Mouse (Mus musculus): ENCODE measurements around the gene Aar2. TPM values are rescaled to one million over a fixed set of nuclear protein-coding genes. Genes with fewer than 3 reads are reported as not detected.

Aar2 gene
- polyA plus RNA-seq, 1 experiment from 2014 or later, result 53.5 TPM

DNA sequence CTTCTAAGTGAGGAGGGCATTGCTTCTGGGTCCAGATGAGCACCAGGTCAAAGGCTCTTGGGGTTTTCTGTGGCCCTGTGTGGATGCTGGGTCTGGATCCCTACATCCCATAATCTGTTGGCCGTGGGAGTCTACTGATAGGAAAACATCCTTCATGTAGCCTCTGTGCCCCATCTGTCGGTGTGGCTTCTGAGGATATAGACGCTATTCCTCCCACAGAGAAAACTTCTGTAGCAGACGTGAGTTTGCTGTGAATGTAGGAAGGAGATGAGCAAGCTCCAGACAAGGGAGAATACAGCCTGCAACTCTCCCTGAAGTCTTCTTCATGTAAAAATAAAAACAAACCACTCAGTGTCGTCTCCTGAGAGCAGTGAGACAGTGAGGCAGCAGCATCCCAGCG is 29.1 kb upstream of the Aar2 start:
- no peak overlapping the region for H3K4me3 ChIP-seq (replicated peaks; ENCODE audit: low read length)
- no peaks in the 10 kb centered on the region for H3K27me3 ChIP-seq (ENCODE audit: control insufficient read depth, insufficient read depth, low read length)
- no peak overlapping the region for H3K27ac ChIP-seq
- ATAC-seq (ENCODE audit: low FRiP score), result no peak
- H3K4me2 ChIP-seq (replicated peaks), result no peak overlapping the region
- no peak overlapping the region for H3K9ac ChIP-seq
- H3K9me3 ChIP-seq (ENCODE audit: control insufficient read depth, low read length), result no peaks in the 10 kb centered on the region
- peaks cover 79% of the 10 kb centered on the region for H3K36me3 ChIP-seq (replicated peaks; ENCODE audit: control insufficient read depth, insufficient read depth)
- no peak for DNase-seq (ENCODE audit: low spot score)
- 86% methylated on average over 6 of the region's 6 CpGs for WGBS
- H3K4me1 ChIP-seq (replicated peaks; ENCODE audit: control insufficient read depth, insufficient read depth, low read length), result no peaks in the 10 kb centered on the region

- H3K4me3 ChIP-seq (replicated peaks; ENCODE audit: low read length), result no peak overlapping the region
- no peak overlapping the region for H3K9ac ChIP-seq
- H3K27ac ChIP-seq, result no peak overlapping the region
- no peaks in the 10 kb centered on the region for H3K9me3 ChIP-seq (ENCODE audit: control insufficient read depth, low read length)
- ATAC-seq (ENCODE audit: low FRiP score) (no peak), DNase-seq (ENCODE audit: low spot score) (no peak)
- no peaks in the 10 kb centered on the region for H3K27me3 ChIP-seq (ENCODE audit: control insufficient read depth, insufficient read depth, low read length)
- H3K4me2 ChIP-seq (replicated peaks), result no peak overlapping the region
- H3K36me3 ChIP-seq (replicated peaks; ENCODE audit: control insufficient read depth, insufficient read depth), result peaks cover 79% of the 10 kb centered on the region
- WGBS, result 86% methylated on average over 5 of the region's 5 CpGs
- H3K4me1 ChIP-seq (replicated peaks; ENCODE audit: control insufficient read depth, insufficient read depth, low read length), result no peaks in the 10 kb centered on the region
Measured at GRCm38 (mm10) chr2:156519584-156519983, 27.8 kb upstream of the Aar2 start.

DNA sequence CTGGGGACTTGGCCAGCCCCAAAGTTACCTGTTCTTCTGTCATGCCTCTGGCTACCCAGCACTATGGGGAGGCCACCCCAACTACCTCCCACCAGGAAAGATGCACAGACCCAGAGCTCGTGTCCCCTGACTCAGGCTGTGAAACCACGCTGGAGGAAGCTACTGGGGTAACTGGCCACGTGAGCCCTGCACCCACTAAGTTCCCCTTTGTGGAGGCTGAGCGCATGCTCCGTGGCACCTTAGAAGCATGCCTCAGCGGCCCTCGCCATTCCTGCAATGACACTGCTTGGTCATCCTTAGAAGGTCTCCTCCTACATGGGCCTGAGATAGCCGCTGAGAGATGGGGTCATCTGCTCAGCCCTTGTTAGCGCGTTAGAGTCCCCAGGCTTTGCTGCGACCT is 24.4 kb upstream of the Aar2 start:
- H3K4me1 ChIP-seq (replicated peaks; ENCODE audit: control insufficient read depth, insufficient read depth, low read length), result no peaks in the 10 kb centered on the region
- H3K27ac ChIP-seq, result no peak overlapping the region
- H3K27me3 ChIP-seq (ENCODE audit: control insufficient read depth, insufficient read depth, low read length), result no peaks in the 10 kb centered on the region
- no peaks in the 10 kb centered on the region for H3K9me3 ChIP-seq (ENCODE audit: control insufficient read depth, low read length)
- H3K4me3 ChIP-seq (replicated peaks; ENCODE audit: low read length), result no peak overlapping the region
- H3K36me3 ChIP-seq (replicated peaks; ENCODE audit: control insufficient read depth, insufficient read depth), result peaks cover 93% of the 10 kb centered on the region
- 92% methylated on average over 11 of the region's 11 CpGs for WGBS
- H3K4me2 ChIP-seq (replicated peaks), result no peak overlapping the region
- H3K9ac ChIP-seq, result no peak overlapping the region
- ATAC-seq (ENCODE audit: low FRiP score) (no peak), DNase-seq (ENCODE audit: low spot score) (no peak)

- ATAC-seq (ENCODE audit: low FRiP score), result no peak
- DNase-seq (ENCODE audit: low spot score), result no peak
- H3K36me3 ChIP-seq (replicated peaks; ENCODE audit: control insufficient read depth, insufficient read depth), result peaks cover 85% of the 10 kb centered on the region
Measured at GRCm38 (mm10) chr2:156524078-156524477, 23.3 kb upstream of the Aar2 start.

GRCm38 (mm10) chr2:156529726-156530125 is 17.7 kb upstream of the Aar2 start:
- Histone ChIP-seq H3K36me3 (replicated peaks; ENCODE audit: control insufficient read depth, insufficient read depth) (peaks cover 60% of the 10 kb centered on the region), H3K27me3 (ENCODE audit: control insufficient read depth, insufficient read depth, low read length) (no peaks in the 10 kb centered on the region), H3K9me3 (ENCODE audit: control insufficient read depth, low read length) (no peaks in the 10 kb centered on the region), H3K4me1 (replicated peaks; ENCODE audit: control insufficient read depth, insufficient read depth, low read length) (no peaks in the 10 kb centered on the region), H3K9ac (no peak overlapping the region), H3K27ac (no peak overlapping the region), H3K4me3 (replicated peaks; ENCODE audit: low read length) (no peak overlapping the region), H3K4me2 (replicated peaks) (no peak overlapping the region)
- WGBS, result 55% methylated on average over 2 of the region's 2 CpGs
- DNase-seq (ENCODE audit: low spot score), result peak; percentile 82
- no peak for ATAC-seq (ENCODE audit: low FRiP score)

More at GRCm38 (mm10) chr2:156524078-156524477, 23.3 kb upstream of the Aar2 start:
- H3K4me1 ChIP-seq (replicated peaks; ENCODE audit: control insufficient read depth, insufficient read depth, low read length), result no peaks in the 10 kb centered on the region
- no peaks in the 10 kb centered on the region for H3K27me3 ChIP-seq (ENCODE audit: control insufficient read depth, insufficient read depth, low read length)
- H3K27ac ChIP-seq, result no peak overlapping the region
- no peak overlapping the region for H3K4me2 ChIP-seq (replicated peaks)
- no peaks in the 10 kb centered on the region for H3K9me3 ChIP-seq (ENCODE audit: control insufficient read depth, low read length)
- no peak overlapping the region for H3K4me3 ChIP-seq (replicated peaks; ENCODE audit: low read length)
- 32% methylated on average over 3 of the region's 3 CpGs for WGBS
- H3K9ac ChIP-seq, result no peak overlapping the region

- 85% methylated on average over 2 of the region's 2 CpGs for WGBS
- ATAC-seq (ENCODE audit: low FRiP score), result no peak
- Histone ChIP-seq H3K27ac (no peak overlapping the region), H3K9me3 (ENCODE audit: control insufficient read depth, low read length) (no peaks in the 10 kb centered on the region), H3K27me3 (ENCODE audit: control insufficient read depth, insufficient read depth, low read length) (no peaks in the 10 kb centered on the region), H3K4me3 (replicated peaks; ENCODE audit: low read length) (no peak overlapping the region), H3K36me3 (replicated peaks; ENCODE audit: control insufficient read depth, insufficient read depth) (peaks cover 47% of the 10 kb centered on the region), H3K9ac (no peak overlapping the region), H3K4me2 (replicated peaks) (no peak overlapping the region), H3K4me1 (replicated peaks; ENCODE audit: control insufficient read depth, insufficient read depth, low read length) (no peaks in the 10 kb centered on the region)
- no peak for DNase-seq (ENCODE audit: low spot score)
Measured at GRCm38 (mm10) chr2:156533160-156533559, 14.2 kb upstream of the Aar2 start.

DNA sequence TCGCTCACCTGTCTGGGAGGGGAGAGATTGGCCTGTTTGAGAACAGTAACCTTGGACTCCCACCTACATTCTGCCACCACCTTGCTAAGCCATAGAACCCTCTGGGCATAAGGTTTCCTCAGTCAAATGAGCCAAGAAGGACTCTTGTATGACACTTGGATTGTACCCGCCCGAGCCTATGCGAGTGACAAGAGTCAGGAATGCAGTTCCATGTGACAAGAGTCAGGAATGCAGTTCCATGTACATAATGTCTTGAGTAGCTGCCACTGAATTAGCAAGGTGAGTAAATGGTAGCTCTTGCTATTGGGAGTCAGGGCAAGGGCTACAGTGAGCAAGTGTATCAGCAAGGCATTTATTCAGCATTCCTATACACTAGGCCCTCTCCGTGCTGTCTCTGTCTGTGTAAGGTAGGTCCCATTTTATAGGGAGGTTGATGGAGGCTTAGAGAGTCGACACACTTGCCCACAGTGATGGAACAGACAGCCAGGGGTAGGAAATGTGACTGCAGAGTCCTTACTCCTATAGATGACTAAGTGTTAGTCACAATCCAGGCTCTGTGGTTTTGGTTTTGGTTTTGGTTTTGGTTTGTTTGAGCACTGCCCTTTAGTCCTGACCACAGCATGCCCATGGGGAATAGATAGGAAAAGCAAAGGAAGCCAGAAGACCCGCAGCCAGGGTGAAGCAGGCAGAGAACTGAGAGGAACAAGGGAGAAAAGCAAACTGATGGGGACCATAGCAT is 8.4 kb upstream of the Aar2 start:
- Histone ChIP-seq H3K4me1 (replicated peaks; ENCODE audit: control insufficient read depth, insufficient read depth, low read length) (no peaks in the 10 kb centered on the region), H3K4me2 (replicated peaks) (no peak overlapping the region), H3K36me3 (replicated peaks; ENCODE audit: control insufficient read depth, insufficient read depth) (peaks cover 51% of the 10 kb centered on the region), H3K27me3 (ENCODE audit: control insufficient read depth, insufficient read depth, low read length) (no peaks in the 10 kb centered on the region), H3K9me3 (ENCODE audit: control insufficient read depth, low read length) (no peaks in the 10 kb centered on the region), H3K9ac (no peak overlapping the region), H3K4me3 (replicated peaks; ENCODE audit: low read length) (no peak overlapping the region), H3K27ac (no peak overlapping the region)
- no peak for ATAC-seq (ENCODE audit: low FRiP score)
- 87% methylated on average over 7 of the region's 7 CpGs for WGBS
- no peak for DNase-seq (ENCODE audit: low spot score)

GRCm38 (mm10) chr2:156540991-156541390 is 6.4 kb upstream of the Aar2 start:
- H3K4me2 ChIP-seq (replicated peaks), result no peak overlapping the region
- H3K27ac ChIP-seq, result no peak overlapping the region
- ATAC-seq (ENCODE audit: low FRiP score) (no peak), DNase-seq (ENCODE audit: low spot score) (no peak)
- no peaks in the 10 kb centered on the region for H3K4me1 ChIP-seq (replicated peaks; ENCODE audit: control insufficient read depth, insufficient read depth, low read length)
- H3K36me3 ChIP-seq (replicated peaks; ENCODE audit: control insufficient read depth, insufficient read depth), result peaks cover 39% of the 10 kb centered on the region
- H3K9me3 ChIP-seq (ENCODE audit: control insufficient read depth, low read length), result no peaks in the 10 kb centered on the region
- H3K4me3 ChIP-seq (replicated peaks; ENCODE audit: low read length), result no peak overlapping the region
- no peak overlapping the region for H3K9ac ChIP-seq
- H3K27me3 ChIP-seq (ENCODE audit: control insufficient read depth, insufficient read depth, low read length), result no peaks in the 10 kb centered on the region
- WGBS, result 87% methylated on average over 7 of the region's 7 CpGs

- WGBS, result 84% methylated on average over 8 of the region's 8 CpGs
- ATAC-seq (ENCODE audit: low FRiP score), result no peak
- H3K4me2 ChIP-seq (replicated peaks), result no peak overlapping the region
Measured at GRCm38 (mm10) chr2:156542410-156542809, 5.0 kb upstream of the Aar2 start.

GRCm38 (mm10) chr2:156543804-156544203 is 3.6 kb upstream of the Aar2 start:
- no peak for ATAC-seq (ENCODE audit: low FRiP score)
- Histone ChIP-seq H3K4me2 (replicated peaks) (no peak overlapping the region), H3K36me3 (replicated peaks; ENCODE audit: control insufficient read depth, insufficient read depth) (peaks cover 23% of the 10 kb centered on the region), H3K27ac (no peak overlapping the region), H3K9me3 (ENCODE audit: control insufficient read depth, low read length) (no peaks in the 10 kb centered on the region), H3K4me3 (replicated peaks; ENCODE audit: low read length) (no peak overlapping the region), H3K4me1 (replicated peaks; ENCODE audit: control insufficient read depth, insufficient read depth, low read length) (peaks cover 14% of the 10 kb centered on the region), H3K9ac (no peak overlapping the region), H3K27me3 (ENCODE audit: control insufficient read depth, insufficient read depth, low read length) (no peaks in the 10 kb centered on the region)
- DNase-seq (ENCODE audit: low spot score), result no peak
- 77% methylated on average over 3 of the region's 3 CpGs for WGBS

More at GRCm38 (mm10) chr2:156542410-156542809, 5.0 kb upstream of the Aar2 start:
- H3K27ac ChIP-seq, result no peak overlapping the region
- no peaks in the 10 kb centered on the region for H3K27me3 ChIP-seq (ENCODE audit: control insufficient read depth, insufficient read depth, low read length)
- no peak overlapping the region for H3K4me3 ChIP-seq (replicated peaks; ENCODE audit: low read length)
- peaks cover 6% of the 10 kb centered on the region; the same call in 1 of the 2 replicates for H3K4me1 ChIP-seq (replicated peaks; ENCODE audit: control insufficient read depth, insufficient read depth, low read length)
- H3K9ac ChIP-seq, result no peak overlapping the region
- DNase-seq (ENCODE audit: low spot score), result no peak
- peaks cover 29% of the 10 kb centered on the region for H3K36me3 ChIP-seq (replicated peaks; ENCODE audit: control insufficient read depth, insufficient read depth)
- no peaks in the 10 kb centered on the region for H3K9me3 ChIP-seq (ENCODE audit: control insufficient read depth, low read length)

All from hindbrain, embryonic 14.5 days (tissue).